Mouse (Mus musculus): ENCODE measurements at regions not wholly inside any gene's neighbourhood (a gene's known extent, or its start where the extent isn't known, plus 50 kb on each side); places are given as distances from the start of the nearest gene placed in this dataset.

DNA sequence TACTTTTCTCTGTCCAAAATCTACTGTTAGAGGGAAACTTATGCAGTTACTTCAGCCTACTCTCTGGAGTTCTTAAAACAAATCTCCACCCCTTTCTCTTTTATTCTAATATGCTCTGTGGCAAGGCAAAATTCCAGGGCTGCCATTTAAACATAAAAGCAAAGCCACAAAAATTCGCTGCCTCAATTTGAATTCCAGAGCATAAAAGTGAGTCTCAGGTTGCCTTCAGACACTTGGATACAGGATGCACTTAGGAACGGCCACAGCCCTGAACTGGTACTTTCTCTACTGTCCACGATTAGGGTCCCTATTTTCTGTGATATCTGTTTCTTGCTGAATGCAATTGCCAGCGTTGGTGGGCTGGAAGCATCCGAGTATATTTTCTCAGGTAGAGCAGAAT is 330.9 kb upstream of the Btbd3 start:
- Histone ChIP-seq H3K27ac (ENCODE audit: insufficient read depth, low read depth, low read length, poor library complexity, severe bottlenecking) (no peak overlapping the region), H3K4me1 (ENCODE audit: control insufficient read depth in 2 of 2, insufficient read depth in 2 of 2, low read length in 2 of 2, poor library complexity in 1 of 2) (no peaks in the 10 kb centered on the region), H3K4me3 (ENCODE audit: insufficient read depth in 1 of 2, low read depth in 1 of 2, low read length in 2 of 2, poor library complexity in 1 of 2, severe bottlenecking in 1 of 2) (no peak overlapping the region), H3K9ac (ENCODE audit: insufficient read depth, low read depth, low read length, poor library complexity, severe bottlenecking) (no peak overlapping the region), H3K9me3 (ENCODE audit: control insufficient read depth, insufficient read depth, low read depth, low read length) (no peaks in the 10 kb centered on the region), H3K36me3 (ENCODE audit: control insufficient read depth, insufficient read depth, low read length, poor library complexity, severe bottlenecking) (no peaks in the 10 kb centered on the region)
- no peak for TF ChIP-seq MAFK (IDR thresholded peaks at IDR 0.05; ENCODE audit: insufficient read depth, low read depth, low read length)
- no peak for TF ChIP-seq HCFC1 (IDR thresholded peaks at IDR 0.05; ENCODE audit: borderline replicate concordance, insufficient read depth, low read length)
- TF ChIP-seq ZC3H11A (IDR thresholded peaks at IDR 0.05; ENCODE audit: borderline replicate concordance, low read depth, low read length) = no peak
- TF ChIP-seq ZNF384 (IDR thresholded peaks at IDR 0.05; ENCODE audit: low read depth, low read length) = no peak
- no peak for TF ChIP-seq CHD2 (IDR thresholded peaks at IDR 0.05; ENCODE audit: low read depth, low read length)
- DNase-seq (ENCODE audit: low read depth, low spot score) = no peak
- in situ Hi-C loops (cut with MboI; ENCODE audit: low sequenced_read_pairs in 2 of 2, unreplicated experiment in 2 of 2) = loop anchor here in 1 of 2 experiments (25.0 kb wide), 1 partner anchor 813 kb away; the partner anchor contains the start of gene Jag1

DNA sequence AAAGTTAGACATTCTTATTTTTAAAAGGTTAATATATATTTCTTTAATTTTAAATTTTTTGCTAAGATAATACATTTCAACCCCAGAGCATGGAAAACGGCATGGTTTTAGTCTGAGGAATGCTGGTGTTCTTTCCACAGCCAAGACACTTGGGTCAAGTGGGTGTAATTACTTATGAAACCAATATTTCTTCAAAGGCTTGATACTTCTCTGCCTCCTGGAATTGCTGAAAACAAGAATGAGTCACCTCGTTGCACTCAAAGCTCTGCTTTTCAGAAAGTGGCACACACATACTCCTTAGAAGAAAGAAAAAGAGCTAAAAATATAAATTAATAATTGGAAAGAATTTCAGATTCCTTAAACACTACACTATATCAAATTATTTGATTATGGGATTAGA is 331.8 kb upstream of the Btbd3 start:
- no peaks in the 10 kb centered on the region for H3K9me3 ChIP-seq (ENCODE audit: control insufficient read depth, insufficient read depth, low read depth, low read length)
- no peaks in the 10 kb centered on the region for H3K36me3 ChIP-seq (ENCODE audit: control insufficient read depth, insufficient read depth, low read length, poor library complexity, severe bottlenecking)
- no peak overlapping the region for H3K9ac ChIP-seq (ENCODE audit: insufficient read depth, low read depth, low read length, poor library complexity, severe bottlenecking)
- no peak overlapping the region for H3K27ac ChIP-seq (ENCODE audit: insufficient read depth, low read depth, low read length, poor library complexity, severe bottlenecking)
- in situ Hi-C loops (cut with MboI; ENCODE audit: low sequenced_read_pairs in 2 of 2, unreplicated experiment in 2 of 2) = no loop called here
- DNase-seq (ENCODE audit: low read depth, low spot score) = no peak
- no peak overlapping the region for H3K4me3 ChIP-seq (ENCODE audit: insufficient read depth in 1 of 2, low read depth in 1 of 2, low read length in 2 of 2, poor library complexity in 1 of 2, severe bottlenecking in 1 of 2)
- no peaks in the 10 kb centered on the region for H3K4me1 ChIP-seq (ENCODE audit: control insufficient read depth in 2 of 2, insufficient read depth in 2 of 2, low read length in 2 of 2, poor library complexity in 1 of 2)
- no peak for TF ChIP-seq ZC3H11A (IDR thresholded peaks at IDR 0.05; ENCODE audit: borderline replicate concordance, low read depth, low read length)
- TF ChIP-seq ZNF384 (IDR thresholded peaks at IDR 0.05; ENCODE audit: low read depth, low read length) = no peak
- no peak for TF ChIP-seq HCFC1 (IDR thresholded peaks at IDR 0.05; ENCODE audit: borderline replicate concordance, insufficient read depth, low read length)
- no peak for TF ChIP-seq MAFK (IDR thresholded peaks at IDR 0.05; ENCODE audit: insufficient read depth, low read depth, low read length)
- no peak for TF ChIP-seq CHD2 (IDR thresholded peaks at IDR 0.05; ENCODE audit: low read depth, low read length)

DNA sequence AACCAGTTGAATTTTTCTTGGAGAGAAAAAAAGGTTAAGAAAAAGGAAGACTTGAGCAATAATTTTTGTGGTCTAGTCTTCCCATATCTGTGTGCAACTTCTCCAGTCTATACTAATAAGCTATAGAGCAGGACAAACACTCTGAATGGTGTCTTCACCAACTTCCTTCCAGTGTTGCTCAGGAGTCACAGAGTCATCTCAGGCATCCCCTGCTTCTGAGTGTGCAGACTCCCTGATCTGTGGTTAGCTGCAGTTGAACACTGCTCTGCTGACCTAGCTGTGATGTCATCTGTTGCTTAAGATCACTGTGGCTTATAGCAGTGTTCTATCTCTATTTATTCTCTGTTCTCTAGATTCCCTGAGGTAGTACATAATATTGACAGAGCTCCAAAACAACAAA is 357.9 kb upstream of the Btbd3 start:
- H3K4me1 ChIP-seq (ENCODE audit: control insufficient read depth in 2 of 2, insufficient read depth in 2 of 2, low read length in 2 of 2, poor library complexity in 1 of 2) = no peaks in the 10 kb centered on the region
- H3K27ac ChIP-seq (ENCODE audit: insufficient read depth, low read depth, low read length, poor library complexity, severe bottlenecking) = no peak overlapping the region
- in situ Hi-C loops (cut with MboI; ENCODE audit: low sequenced_read_pairs in 2 of 2, unreplicated experiment in 2 of 2) = no loop called here
- no peaks in the 10 kb centered on the region for H3K9me3 ChIP-seq (ENCODE audit: control insufficient read depth, insufficient read depth, low read depth, low read length)
- TF ChIP-seq HCFC1 (IDR thresholded peaks at IDR 0.05; ENCODE audit: borderline replicate concordance, insufficient read depth, low read length) (no peak), ZNF384 (IDR thresholded peaks at IDR 0.05; ENCODE audit: low read depth, low read length) (no peak), CHD2 (IDR thresholded peaks at IDR 0.05; ENCODE audit: low read depth, low read length) (no peak), ZC3H11A (IDR thresholded peaks at IDR 0.05; ENCODE audit: borderline replicate concordance, low read depth, low read length) (no peak), MAFK (IDR thresholded peaks at IDR 0.05; ENCODE audit: insufficient read depth, low read depth, low read length) (no peak)
- no peaks in the 10 kb centered on the region for H3K36me3 ChIP-seq (ENCODE audit: control insufficient read depth, insufficient read depth, low read length, poor library complexity, severe bottlenecking)
- no peak overlapping the region for H3K9ac ChIP-seq (ENCODE audit: insufficient read depth, low read depth, low read length, poor library complexity, severe bottlenecking)
- no peak for DNase-seq (ENCODE audit: low read depth, low spot score)
- H3K4me3 ChIP-seq (ENCODE audit: insufficient read depth in 1 of 2, low read depth in 1 of 2, low read length in 2 of 2, poor library complexity in 1 of 2, severe bottlenecking in 1 of 2) = no peak overlapping the region

DNA sequence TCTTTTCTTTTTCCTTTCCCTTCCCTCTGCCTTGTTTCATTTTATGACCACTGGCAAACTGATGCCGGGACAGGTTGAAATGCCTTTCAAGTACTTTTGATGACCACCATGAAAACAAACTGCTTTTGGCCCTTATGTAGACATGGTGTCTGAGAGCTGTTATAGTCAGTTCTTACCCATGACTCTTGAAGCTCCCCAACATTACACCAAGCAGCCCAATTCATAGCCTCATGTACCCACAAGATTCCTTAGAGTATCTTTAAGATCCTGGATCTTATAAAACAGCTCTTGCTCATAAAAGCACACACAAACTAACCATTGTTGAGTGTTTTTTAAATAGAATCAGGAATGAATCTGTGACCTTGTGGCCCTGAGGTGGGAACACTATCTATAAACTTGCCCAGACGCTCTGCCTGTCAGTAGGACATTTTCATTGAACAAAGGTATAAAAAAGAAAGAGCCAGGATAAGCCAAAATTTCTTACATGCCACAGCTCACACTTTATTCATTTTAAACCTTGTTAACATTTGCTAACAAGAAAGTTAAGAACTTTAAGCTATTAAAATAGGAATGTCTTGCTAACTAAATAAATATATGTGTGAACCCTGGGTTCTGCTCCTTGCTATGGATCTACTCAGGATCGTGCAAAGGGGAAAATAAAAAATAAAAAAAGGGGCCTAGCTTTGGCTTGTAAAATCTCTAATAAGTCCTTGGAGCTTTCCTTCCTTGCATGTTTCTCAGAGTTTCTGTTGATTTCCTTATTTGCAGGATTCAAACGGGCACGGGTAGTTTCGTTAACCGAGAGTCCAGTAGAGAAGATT is 375.9 kb upstream of the Btbd3 start:
- no peak for TF ChIP-seq CHD2 (IDR thresholded peaks at IDR 0.05; ENCODE audit: low read depth, low read length)
- in situ Hi-C loops (cut with MboI; ENCODE audit: low sequenced_read_pairs in 2 of 2, unreplicated experiment in 2 of 2) = no loop called here
- no peak overlapping the region for H3K9ac ChIP-seq (ENCODE audit: insufficient read depth, low read depth, low read length, poor library complexity, severe bottlenecking)
- no peak overlapping the region for H3K4me3 ChIP-seq (ENCODE audit: insufficient read depth in 1 of 2, low read depth in 1 of 2, low read length in 2 of 2, poor library complexity in 1 of 2, severe bottlenecking in 1 of 2)
- DNase-seq (ENCODE audit: low read depth, low spot score) = no peak
- no peak overlapping the region for H3K27ac ChIP-seq (ENCODE audit: insufficient read depth, low read depth, low read length, poor library complexity, severe bottlenecking)
- H3K4me1 ChIP-seq (ENCODE audit: control insufficient read depth in 2 of 2, insufficient read depth in 2 of 2, low read length in 2 of 2, poor library complexity in 1 of 2) = no peaks in the 10 kb centered on the region
- H3K9me3 ChIP-seq (ENCODE audit: control insufficient read depth, insufficient read depth, low read depth, low read length) = no peaks in the 10 kb centered on the region
- H3K36me3 ChIP-seq (ENCODE audit: control insufficient read depth, insufficient read depth, low read length, poor library complexity, severe bottlenecking) = no peaks in the 10 kb centered on the region

DNA sequence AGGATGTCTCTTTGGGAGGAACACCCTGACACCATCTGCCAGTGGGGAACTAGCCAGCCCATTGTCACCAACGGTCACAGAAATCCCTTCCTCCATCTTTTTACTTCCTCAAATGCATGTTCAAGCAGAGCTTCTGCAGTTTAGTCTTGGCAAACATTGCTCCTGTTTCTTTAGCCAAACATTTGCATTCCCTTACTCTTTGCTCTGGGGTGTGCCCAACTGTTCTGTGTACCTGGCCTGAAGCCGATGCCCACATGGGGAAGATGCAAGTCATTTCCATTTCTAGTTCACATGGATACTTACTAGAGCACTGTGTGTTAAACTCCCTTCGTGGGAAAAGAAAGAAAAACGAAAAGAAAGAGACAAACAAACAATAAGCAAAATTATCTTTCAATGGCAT is 386.7 kb upstream of the Btbd3 start:
- no peak overlapping the region for H3K27ac ChIP-seq (ENCODE audit: insufficient read depth, low read depth, low read length, poor library complexity, severe bottlenecking)

More for the DNA sequence above, 386.7 kb upstream of the Btbd3 start:
- in situ Hi-C loops (cut with MboI; ENCODE audit: low sequenced_read_pairs in 2 of 2, unreplicated experiment in 2 of 2) = no loop called here
- H3K4me1 ChIP-seq (ENCODE audit: control insufficient read depth in 2 of 2, insufficient read depth in 2 of 2, low read length in 2 of 2, poor library complexity in 1 of 2) = no peaks in the 10 kb centered on the region
- no peak overlapping the region for H3K4me3 ChIP-seq (ENCODE audit: insufficient read depth in 1 of 2, low read depth in 1 of 2, low read length in 2 of 2, poor library complexity in 1 of 2, severe bottlenecking in 1 of 2)
- no peak overlapping the region for H3K9ac ChIP-seq (ENCODE audit: insufficient read depth, low read depth, low read length, poor library complexity, severe bottlenecking)
- H3K36me3 ChIP-seq (ENCODE audit: control insufficient read depth, insufficient read depth, low read length, poor library complexity, severe bottlenecking) = no peaks in the 10 kb centered on the region
- TF ChIP-seq CHD2 (IDR thresholded peaks at IDR 0.05; ENCODE audit: low read depth, low read length) = no peak
- no peak for TF ChIP-seq ZC3H11A (IDR thresholded peaks at IDR 0.05; ENCODE audit: borderline replicate concordance, low read depth, low read length)
- no peak for TF ChIP-seq HCFC1 (IDR thresholded peaks at IDR 0.05; ENCODE audit: borderline replicate concordance, insufficient read depth, low read length)
- TF ChIP-seq MAFK (IDR thresholded peaks at IDR 0.05; ENCODE audit: insufficient read depth, low read depth, low read length) = no peak
- no peak for TF ChIP-seq ZNF384 (IDR thresholded peaks at IDR 0.05; ENCODE audit: low read depth, low read length)
- H3K9me3 ChIP-seq (ENCODE audit: control insufficient read depth, insufficient read depth, low read depth, low read length) = no peaks in the 10 kb centered on the region
- DNase-seq (ENCODE audit: low read depth, low spot score) = no peak

All from ES-E14 (cell line).